Mouse (Mus musculus) cerebellum, postnatal 10 days (tissue): Measurements from ENCODE around the gene Crygn.

ENCODE experiments used
- DNase-seq, 2 experiments: peaks; one replicate each; pipeline ENCODE4 v3.0.0; 2021; ENCODE audit warnings: mixed read lengths in 2 of 2

The Crygn gene

DNA sequence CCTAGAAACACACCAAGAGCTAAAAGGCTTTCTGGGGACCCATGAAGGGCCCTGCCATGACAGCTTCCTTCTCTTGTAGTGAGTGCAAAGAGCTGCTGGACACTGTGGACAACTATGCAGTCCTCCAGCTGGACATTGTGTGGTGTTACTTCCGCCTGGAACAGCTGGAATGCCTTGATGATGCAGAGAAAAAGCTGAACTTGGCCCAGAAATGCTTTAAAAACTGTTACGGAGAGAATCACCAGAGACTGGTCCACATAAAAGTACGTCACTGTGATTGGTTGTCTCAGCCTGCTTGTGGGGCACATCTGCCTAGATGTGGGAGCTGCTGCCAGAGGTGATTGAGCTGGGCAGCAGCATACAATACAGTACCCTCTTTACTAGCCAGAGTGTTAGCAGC is 56.5 kb downstream of the Crygn start:
- no peak for DNase-seq
